In genomic region chr13:51843298-51843697, GRCm38 (mm10) we compare ENCODE assay signal across 19 mouse cellular contexts. TPM values are rescaled to one million over a fixed set of nuclear protein-coding genes. Genes with fewer than 3 reads are reported as not detected.
DNase-seq lines count a peak whose midpoint lies in the region; ATAC-seq and TF ChIP-seq lines count a peak whose summit lies in the region.
"Had no signal": no experiment of that assay in that cellular context is flagged by ENCODE, and none has a peak within 500 bp of the region (broad histone marks: within the 10 kb centered on the region; RNA-seq: fewer than 3 reads in every experiment).

No protein-coding gene starts in this region.

- no peak for TF ChIP-seq CTCF in forebrain, postnatal 0 days (IDR thresholded peaks at IDR 0.05; ENCODE audit: low read depth)

- no peak overlapping the region for H3K4me3 ChIP-seq in forebrain, embryonic 10.5 days
- H3K4me3 ChIP-seq in forebrain, postnatal 0 days (ENCODE audit: low read depth, low read length) = no peak overlapping the region
- no peak overlapping the region for H3K4me3 ChIP-seq in liver, embryonic 11.5 days (ENCODE audit: low read depth, low read length)
- no peak overlapping the region for H3K4me3 ChIP-seq in embryonic facial prominence, embryonic 13.5 days
- H3K4me3 ChIP-seq in liver, embryonic 15.5 days (replicated peaks) = no peak overlapping the region
- H3K4me3 ChIP-seq in intestine, embryonic 16.5 days (ENCODE audit: low read length) = no peak overlapping the region

- no peak overlapping the region for H3K4me2 ChIP-seq in forebrain, postnatal 0 days (ENCODE audit: low read depth)
- H3K4me2 ChIP-seq in liver, embryonic 11.5 days = peak overlapping the region; percentile 60
- 0 out of 2 replicates have a peak overlapping the region, but pooled peaks have one; percentile 50 for H3K4me2 ChIP-seq in embryonic facial prominence, embryonic 13.5 days
- peak overlapping the region; percentile 65 for H3K4me2 ChIP-seq in liver, embryonic 15.5 days
- no peak overlapping the region for H3K4me2 ChIP-seq in intestine, embryonic 16.5 days (ENCODE audit: low read depth, low read length)

- H3K27ac ChIP-seq in forebrain, embryonic 10.5 days = peak overlapping the region; percentile 74; the same call in 1 of the 2 replicates
- no peak overlapping the region for H3K27ac ChIP-seq in forebrain, postnatal 0 days (ENCODE audit: low read depth, low read length)
- no peak overlapping the region for H3K27ac ChIP-seq in liver, embryonic 11.5 days (ENCODE audit: low read depth, low read length)
- H3K27ac ChIP-seq in embryonic facial prominence, embryonic 13.5 days = no peak overlapping the region
- H3K27ac ChIP-seq in liver, embryonic 15.5 days (replicated peaks) = peak overlapping the region; percentile 74; the same call in 1 of the 2 replicates
- H3K27ac ChIP-seq in intestine, embryonic 16.5 days (ENCODE audit: low read length) = no peak overlapping the region
- H3K27ac ChIP-seq: embryonic facial prominence, embryonic 15.5 days; hindbrain, embryonic 14.5 days had no signal

- H3K4me1 ChIP-seq in forebrain, embryonic 10.5 days = peaks cover 71% of the 10 kb centered on the region
- H3K4me1 ChIP-seq in forebrain, postnatal 0 days (ENCODE audit: insufficient read depth) = 0 out of 2 replicates have a peak, but pooled peaks cover 1% of the 10 kb centered on the region
- peaks cover 44% of the 10 kb centered on the region for H3K4me1 ChIP-seq in liver, embryonic 11.5 days (replicated peaks; ENCODE audit: control insufficient read depth, insufficient read depth, low read length)
- H3K4me1 ChIP-seq in embryonic facial prominence, embryonic 13.5 days = peaks cover 45% of the 10 kb centered on the region
- H3K4me1 ChIP-seq in liver, embryonic 15.5 days (replicated peaks) = peaks cover 85% of the 10 kb centered on the region
- peaks cover 16% of the 10 kb centered on the region for H3K4me1 ChIP-seq in intestine, embryonic 16.5 days (ENCODE audit: control insufficient read depth, insufficient read depth, low read length)

- no peaks in the 10 kb centered on the region for H3K9me3 ChIP-seq in forebrain, embryonic 10.5 days
- no peaks in the 10 kb centered on the region for H3K9me3 ChIP-seq in forebrain, postnatal 0 days (ENCODE audit: low read length)
- H3K9me3 ChIP-seq in liver, embryonic 11.5 days (ENCODE audit: control insufficient read depth, low read length) = no peaks in the 10 kb centered on the region
- H3K9me3 ChIP-seq in embryonic facial prominence, embryonic 13.5 days = no peaks in the 10 kb centered on the region
- H3K9me3 ChIP-seq in liver, embryonic 15.5 days (replicated peaks) = no peaks in the 10 kb centered on the region
- H3K9me3 ChIP-seq in intestine, embryonic 16.5 days (ENCODE audit: control insufficient read depth, low read length) = no peaks in the 10 kb centered on the region
- H3K9me3 ChIP-seq: embryonic facial prominence, embryonic 15.5 days had no signal

- peaks cover 5% of the 10 kb centered on the region; the same call in 1 of the 2 replicates for H3K36me3 ChIP-seq in forebrain, embryonic 10.5 days (replicated peaks)
- no peaks in the 10 kb centered on the region for H3K36me3 ChIP-seq in forebrain, postnatal 0 days (ENCODE audit: insufficient read depth)
- H3K36me3 ChIP-seq in liver, embryonic 11.5 days (ENCODE audit: control insufficient read depth, insufficient read depth, low read length) = no peaks in the 10 kb centered on the region
- no peaks in the 10 kb centered on the region for H3K36me3 ChIP-seq in embryonic facial prominence, embryonic 13.5 days
- no peaks in the 10 kb centered on the region for H3K36me3 ChIP-seq in liver, embryonic 15.5 days (replicated peaks)
- no peaks in the 10 kb centered on the region for H3K36me3 ChIP-seq in intestine, embryonic 16.5 days (ENCODE audit: control insufficient read depth, insufficient read depth, low read length)
- H3K36me3 ChIP-seq: embryonic facial prominence, embryonic 15.5 days had no signal

- H3K9ac ChIP-seq in forebrain, postnatal 0 days = no peak overlapping the region
- H3K9ac ChIP-seq in liver, embryonic 11.5 days (ENCODE audit: low read depth, low read length) = no peak overlapping the region
- H3K9ac ChIP-seq in embryonic facial prominence, embryonic 13.5 days = no peak overlapping the region
- no peak overlapping the region; the same call in 1 of the 2 replicates for H3K9ac ChIP-seq in liver, embryonic 15.5 days
- H3K9ac ChIP-seq in intestine, embryonic 16.5 days (ENCODE audit: low read depth, low read length) = no peak overlapping the region
- H3K9ac ChIP-seq: hindbrain, embryonic 14.5 days had no signal

- WGBS in forebrain, embryonic 10.5 days = 70% methylated on average over 4 of the region's 4 CpGs
- WGBS in forebrain, postnatal 0 days = 71% methylated on average over 4 of the region's 4 CpGs
- WGBS in liver, embryonic 11.5 days = 50% methylated on average over 4 of the region's 4 CpGs
- 61% methylated on average over 4 of the region's 4 CpGs for WGBS in embryonic facial prominence, embryonic 13.5 days
- 45% methylated on average over 4 of the region's 4 CpGs for whole genome bisulfite sequencing in liver, embryonic 15.5 days (ENCODE audit: insufficient replicate concordance)
- 66% methylated on average over 4 of the region's 4 CpGs for WGBS in intestine, embryonic 16.5 days

- no peak for ATAC-seq in forebrain, postnatal 0 days
- ATAC-seq in liver, embryonic 11.5 days (replicated peaks; ENCODE audit: low FRiP score) = no peak
- no peak for ATAC-seq in embryonic facial prominence, embryonic 13.5 days (ENCODE audit: insufficient number of reproducible peaks, insufficient read depth, low FRiP score, low TSS enrichment, low read depth)
- no peak for ATAC-seq in liver, embryonic 15.5 days (ENCODE audit: insufficient read depth)
- ATAC-seq in intestine, embryonic 16.5 days = no peak
- ATAC-seq: activated CD4-positive, CD25-positive, alpha-beta regulatory T cell, adult 4 months; inflammation-experienced regulatory T-cells, adult 6 months had no signal

- H3K27me3 ChIP-seq in forebrain, embryonic 10.5 days (ENCODE audit: poor library complexity, severe bottlenecking) = peaks cover 88% of the 10 kb centered on the region
- H3K27me3 ChIP-seq in forebrain, postnatal 0 days (ENCODE audit: insufficient read depth, low read length) = peaks cover 12% of the 10 kb centered on the region; the same call in 1 of the 2 replicates
- peaks cover 2% of the 10 kb centered on the region; the same call in 1 of the 2 replicates for H3K27me3 ChIP-seq in liver, embryonic 11.5 days (replicated peaks; ENCODE audit: control insufficient read depth, insufficient read depth, low read length)
- H3K27me3 ChIP-seq in embryonic facial prominence, embryonic 13.5 days = peaks cover 20% of the 10 kb centered on the region; the same call in 1 of the 2 replicates
- H3K27me3 ChIP-seq in liver, embryonic 15.5 days = peaks cover 14% of the 10 kb centered on the region
- peaks cover 5% of the 10 kb centered on the region for H3K27me3 ChIP-seq in intestine, embryonic 16.5 days (replicated peaks; ENCODE audit: control insufficient read depth, insufficient read depth, low read length)

- DNase-seq in forebrain, embryonic 10.5 days (ENCODE audit: extremely low spot score, low spot score) = no peak
- no peak for DNase-seq in forebrain, postnatal 0 days
- DNase-seq in liver, embryonic 11.5 days (ENCODE audit: low spot score) = no peak
- DNase-seq in liver = no peak
- no peak for DNase-seq in adrenal gland, postnatal 10 days
- DNase-seq: adrenal gland, adult 8-10 months; cerebellum, adult 8-10 months; cerebellum, postnatal 36 days; heart, postnatal 4 days; kidney, postnatal 10 days; left cerebral cortex, postnatal 4 days; lung, adult 18-20 months had no signal

RNA-seq across cellular contexts. Expression of gene Gadd45g, which starts 3.2 kb away (rescaled TPM):
- polyA plus RNA-seq in forebrain, embryonic 10.5 days (2016; fragmentation: Nextera tagmentation; extraction: Ambion mirVana) = 102 and 107 TPM in 2 replicates
- 13.8 and 13.9 TPM in 2 replicates for total RNA-seq in forebrain, postnatal 0 days (2014; rRNA removed)
- 34.3 and 35.1 TPM in 2 replicates for polyA plus RNA-seq in forebrain, postnatal 0 days (2015; fragmentation: Nextera tagmentation; extraction: Ambion mirVana)
- 29.4 and 30.4 TPM in 2 replicates for polyA plus RNA-seq in liver, embryonic 11.5 days (2014; fragmentation: Nextera tagmentation; extraction: Ambion mirVana)
- polyA plus RNA-seq in embryonic facial prominence, embryonic 13.5 days (2015; fragmentation: Nextera tagmentation; extraction: Ambion mirVana) = 50.6 and 55.5 TPM in 2 replicates
- polyA plus RNA-seq in liver, embryonic 15.5 days (2015; fragmentation: Nextera tagmentation; extraction: Ambion mirVana) = 13.3 and 14.0 TPM in 2 replicates
- polyA plus RNA-seq in intestine, embryonic 16.5 days (2015; fragmentation: Nextera tagmentation; extraction: Ambion mirVana) = 36.4 and 40.8 TPM in 2 replicates
- total RNA-seq in adrenal gland, postnatal 10 days (2021) = 10 to 100 TPM; 28.4 to 87.1 TPM

RNA-seq across cellular contexts. Expression of gene Sema4d, which starts 49.8 kb away (rescaled TPM):
- polyA plus RNA-seq in forebrain, embryonic 10.5 days (2016; fragmentation: Nextera tagmentation; extraction: Ambion mirVana) = 8.0 and 8.4 TPM in 2 replicates
- 10.2 and 16.5 TPM in 2 replicates for total RNA-seq in forebrain, postnatal 0 days (2014; rRNA removed)
- 9.8 and 14.2 TPM in 2 replicates for polyA plus RNA-seq in forebrain, postnatal 0 days (2015; fragmentation: Nextera tagmentation; extraction: Ambion mirVana)
- polyA plus RNA-seq in liver, embryonic 11.5 days (2014; fragmentation: Nextera tagmentation; extraction: Ambion mirVana) = 18.6 and 21.7 TPM in 2 replicates
- polyA plus RNA-seq in embryonic facial prominence, embryonic 13.5 days (2015; fragmentation: Nextera tagmentation; extraction: Ambion mirVana) = 7.3 and 9.3 TPM in 2 replicates
- polyA plus RNA-seq in liver, embryonic 15.5 days (2015; fragmentation: Nextera tagmentation; extraction: Ambion mirVana) = 3.8 and 4.6 TPM in 2 replicates
- 5.7 and 5.9 TPM in 2 replicates for polyA plus RNA-seq in intestine, embryonic 16.5 days (2015; fragmentation: Nextera tagmentation; extraction: Ambion mirVana)
- total RNA-seq in adrenal gland, postnatal 10 days (2021) = 10 to 100 TPM; 13.9 to 25.4 TPM

Comparison
In these comparisons a context has a peak if more than half of its experiments do, and no peak if none do; other contexts are left out.
1. H3K27ac ChIP-seq: peak in forebrain, embryonic 10.5 days (single experiment) and liver, embryonic 15.5 days (single experiment); none in forebrain, postnatal 0 days (single experiment), liver, embryonic 11.5 days (single experiment), embryonic facial prominence, embryonic 13.5 days (single experiment) and intestine, embryonic 16.5 days (single experiment).
2. H3K4me2 ChIP-seq: peak in liver, embryonic 11.5 days (single experiment), embryonic facial prominence, embryonic 13.5 days (single experiment) and liver, embryonic 15.5 days (single experiment); none in forebrain, postnatal 0 days (single experiment) and intestine, embryonic 16.5 days (single experiment).